Mouse (Mus musculus) liver, postnatal 0 days (tissue): ENCODE results near the gene Ppm1l. TPM values are rescaled to one million over a fixed set of nuclear protein-coding genes. Genes with fewer than 3 reads are reported as not detected.

Source experiments
- ATAC-seq: fragments of 200-750 bp; cut with Nextera tagmentation; 2 replicates; pipeline ENCODE4 v1.8.0; 2017; ENCODE audit warnings: mild to moderate bottlenecking, moderate library complexity
- DNase-seq: peaks from one replicate; pipeline ENCODE4 v3.0.0-alpha.2; 2016
- H3K27ac ChIP-seq: fragments of 300-500 bp; sonication (generic); 2 replicates; pipeline ENCODE4 v1.5.1; 2014; ENCODE audit warnings: antibody characterized with exemption, moderate library complexity, mild to moderate bottlenecking, low read depth
- H3K27me3 ChIP-seq: fragments of 300-500 bp; sonication (generic); 2 replicates; pipeline ENCODE4 v1.6.1; 2014; ENCODE audit warnings: low read length, control low read depth, mixed read lengths; ENCODE audit not compliant: insufficient read depth
- H3K36me3 ChIP-seq: fragments of 300-500 bp; sonication (generic); replicated peaks from 2 replicates; pipeline ENCODE4 v1.6.1; 2014; ENCODE audit warnings: mild to moderate bottlenecking, control low read depth, low read length, moderate library complexity, mixed read lengths; ENCODE audit not compliant: insufficient read depth
- H3K4me1 ChIP-seq: fragments of 300-500 bp; sonication (generic); 2 replicates; pipeline ENCODE4 v1.6.1; 2014; ENCODE audit warnings: antibody characterized with exemption, mild to moderate bottlenecking, control low read depth; ENCODE audit not compliant: insufficient read depth
- H3K4me2 ChIP-seq: fragments of 300-500 bp; sonication (generic); 2 replicates; pipeline ENCODE4 v1.6.1; 2014; ENCODE audit warnings: low read depth, mild to moderate bottlenecking, low read length, moderate library complexity, mixed read lengths
- H3K4me3 ChIP-seq: fragments of 300-500 bp; sonication (generic); 2 replicates; pipeline ENCODE4 v1.5.1; 2014; ENCODE audit warnings: low read depth, low read length
- H3K9ac ChIP-seq: fragments of 300-500 bp; sonication (generic); replicated peaks from 2 replicates; pipeline ENCODE4 v1.6.1; 2014; ENCODE audit warnings: mild to moderate bottlenecking, moderate library complexity
- H3K9me3 ChIP-seq: fragments of 300-500 bp; sonication (generic); 2 replicates; pipeline ENCODE4 v1.6.1; 2016; ENCODE audit warnings: mild to moderate bottlenecking, control low read depth, low read length, mixed read lengths
- CTCF ChIP-seq: sonication (generic); IDR thresholded peaks from 2 replicates; pipeline ENCODE4 v1.5.1; 2016; ENCODE audit warnings: antibody characterized with exemption, low read depth
- EP300 ChIP-seq: IDR thresholded peaks from 2 replicates; pipeline ENCODE4 v1.6.1; 2016; ENCODE audit warnings: antibody characterized with exemption, low read depth, mild to moderate bottlenecking
- WGBS: fragments of 180-500 bp; shearing (Covaris S2); extraction: QIAGEN DNeasy Blood & Tissue Kit; methylation state at CpG from one replicate; pipeline ENCODE4 v1.1.7; 2014; ENCODE audit not compliant: insufficient replicate concordance; 5-methylcytosine and 5-hydroxymethylcytosine counted together
- polyA plus RNA-seq: library from polyadenylated mRNA; unstranded; fragments of >200 nt; fragmentation: Nextera tagmentation; extraction: Ambion mirVana; gene quantifications from 2 replicates; pipeline ENCODE4 v1.2.1, GENCODE M21; 2015

The Ppm1l gene
- 2.4 and 2.8 TPM in 2 replicates for polyA plus RNA-seq

DNA sequence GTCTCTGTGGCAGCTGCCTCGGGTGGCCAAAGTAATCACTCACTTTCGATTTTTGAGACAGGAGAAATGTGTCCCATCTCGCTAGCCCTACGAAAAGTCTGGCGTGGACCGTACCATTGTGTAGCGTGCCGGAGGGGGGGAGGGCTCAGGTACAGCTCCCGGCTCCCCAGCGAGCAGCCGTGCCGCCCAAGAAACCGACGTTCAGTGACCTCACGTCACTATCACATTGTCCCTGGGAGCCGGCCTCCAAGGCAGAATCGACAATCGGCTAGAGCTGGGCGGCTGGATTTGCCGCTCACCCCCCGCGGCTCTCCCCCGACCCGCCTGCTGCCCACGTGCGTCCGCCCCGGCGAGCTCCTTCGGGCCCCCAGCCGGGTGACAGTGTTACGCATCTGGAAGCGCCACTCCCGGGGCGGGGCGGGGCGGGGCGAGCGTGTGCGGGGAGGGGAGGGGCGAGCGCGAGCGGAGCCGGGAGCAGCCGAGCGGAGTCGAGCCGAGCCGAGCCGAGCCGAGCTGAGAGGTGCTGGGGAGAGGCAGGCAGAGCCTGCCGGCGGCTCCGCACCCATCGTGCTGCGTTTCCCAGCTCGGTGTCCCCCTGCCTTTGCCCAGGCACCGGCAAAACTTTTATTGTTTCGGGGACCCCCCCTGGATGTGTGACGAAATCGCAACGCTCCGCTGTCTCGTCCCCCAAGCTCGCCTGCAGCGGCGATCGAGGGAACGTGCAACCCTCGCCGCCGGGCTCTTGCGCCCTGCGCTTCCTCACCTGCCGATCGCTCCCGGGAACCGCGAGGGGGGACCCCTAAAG is at the start of gene Ppm1l:
Gene Ppm1l, plus strand, starts transcription at position 471 of the 805 bp plus-strand sequence.
- H3K36me3 ChIP-seq = no peaks in the 10 kb centered on the region
- ATAC-seq (peak; percentile 92), DNase-seq (peak; percentile 98)
- WGBS = 1% methylated on average over 53 of the region's 80 CpGs
- peak within 1 kb of the TSS; percentile 91 for H3K9ac ChIP-seq
- H3K4me1 ChIP-seq = peaks cover 16% of the 10 kb centered on the region
- H3K4me2 ChIP-seq = peak within 1 kb of the TSS; percentile 93
- peak within 1 kb of the TSS; percentile 65 for H3K4me3 ChIP-seq
- H3K27ac ChIP-seq = peak within 1 kb of the TSS; percentile 88
- 0 out of 2 replicates have a peak, but pooled peaks cover 5% of the 10 kb centered on the region for H3K27me3 ChIP-seq
- H3K9me3 ChIP-seq = no peaks in the 10 kb centered on the region
- TF ChIP-seq CTCF (no peak), EP300 (peak; percentile 45; the same call in 1 of the 2 replicates)

DNA sequence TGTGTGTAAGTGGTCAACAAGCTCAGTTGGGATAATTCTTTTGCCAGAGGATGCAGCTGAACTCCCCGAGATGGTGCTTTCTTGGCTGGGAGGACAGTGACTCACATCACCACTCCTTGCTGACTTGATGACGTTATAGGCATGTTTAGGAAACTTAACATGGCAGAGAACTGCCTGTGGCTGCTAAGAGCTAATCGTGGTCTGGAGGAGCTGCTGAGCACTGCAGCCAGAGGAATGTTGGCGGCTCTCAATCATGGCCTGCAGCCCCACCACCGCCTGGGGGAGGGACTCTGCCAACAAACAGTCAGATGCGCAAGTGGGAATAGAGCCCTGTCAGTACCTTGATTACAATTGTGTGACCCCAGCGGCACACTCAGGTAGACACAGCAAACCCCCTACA is 44.8 kb upstream of the Ppm1l start:
- no peak for ATAC-seq
- no peak overlapping the region for H3K9ac ChIP-seq
- no peak overlapping the region for H3K4me3 ChIP-seq
- no peaks in the 10 kb centered on the region for H3K36me3 ChIP-seq
- no peak overlapping the region for H3K27ac ChIP-seq
- H3K4me1 ChIP-seq = no peaks in the 10 kb centered on the region
- H3K27me3 ChIP-seq = no peaks in the 10 kb centered on the region
- 62% methylated on average over 7 of the region's 7 CpGs for WGBS
- TF ChIP-seq EP300 (no peak), CTCF (no peak)
- no peaks in the 10 kb centered on the region for H3K9me3 ChIP-seq
- DNase-seq = no peak
- H3K4me2 ChIP-seq = no peak overlapping the region

DNA sequence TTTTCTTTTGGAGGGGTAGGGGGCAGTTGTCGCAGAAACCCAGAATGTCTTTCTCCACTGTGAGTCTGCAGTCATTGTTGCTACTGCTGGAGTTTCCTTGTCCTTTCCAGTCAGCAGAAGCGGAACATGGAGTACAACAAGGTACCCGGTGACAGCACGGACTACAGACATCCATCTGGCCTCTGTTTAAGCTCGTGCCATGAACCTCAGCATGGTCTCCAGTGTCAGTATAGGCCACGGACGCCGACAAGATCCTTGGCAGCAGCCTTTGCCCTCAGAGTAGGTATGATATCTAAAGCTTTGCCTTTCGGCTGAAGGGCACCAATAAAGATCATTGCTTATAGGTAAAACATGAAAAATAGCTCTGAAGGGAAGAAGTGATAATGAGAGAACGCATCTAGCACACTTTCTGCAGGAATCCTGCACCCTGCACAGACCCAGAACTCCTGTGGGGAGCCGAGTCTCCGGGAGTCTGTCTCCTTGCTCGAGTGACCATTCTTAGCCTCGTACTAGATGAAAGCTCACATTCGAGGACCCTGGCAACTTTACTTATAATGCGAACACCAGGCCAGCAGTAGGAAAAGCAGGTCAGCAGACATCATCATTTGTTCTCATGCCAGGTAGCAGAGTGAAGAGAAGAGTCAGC is 42.5 kb upstream of the Ppm1l start:
- DNase-seq (no peak), ATAC-seq (no peak)
- Histone ChIP-seq H3K4me3 (no peak overlapping the region), H3K4me1 (no peaks in the 10 kb centered on the region), H3K36me3 (no peaks in the 10 kb centered on the region), H3K9me3 (no peaks in the 10 kb centered on the region), H3K27ac (no peak overlapping the region), H3K9ac (no peak overlapping the region), H3K27me3 (no peaks in the 10 kb centered on the region), H3K4me2 (no peak overlapping the region)
- TF ChIP-seq CTCF (no peak), EP300 (no peak)
- WGBS = 84% methylated on average over 16 of the region's 16 CpGs

DNA sequence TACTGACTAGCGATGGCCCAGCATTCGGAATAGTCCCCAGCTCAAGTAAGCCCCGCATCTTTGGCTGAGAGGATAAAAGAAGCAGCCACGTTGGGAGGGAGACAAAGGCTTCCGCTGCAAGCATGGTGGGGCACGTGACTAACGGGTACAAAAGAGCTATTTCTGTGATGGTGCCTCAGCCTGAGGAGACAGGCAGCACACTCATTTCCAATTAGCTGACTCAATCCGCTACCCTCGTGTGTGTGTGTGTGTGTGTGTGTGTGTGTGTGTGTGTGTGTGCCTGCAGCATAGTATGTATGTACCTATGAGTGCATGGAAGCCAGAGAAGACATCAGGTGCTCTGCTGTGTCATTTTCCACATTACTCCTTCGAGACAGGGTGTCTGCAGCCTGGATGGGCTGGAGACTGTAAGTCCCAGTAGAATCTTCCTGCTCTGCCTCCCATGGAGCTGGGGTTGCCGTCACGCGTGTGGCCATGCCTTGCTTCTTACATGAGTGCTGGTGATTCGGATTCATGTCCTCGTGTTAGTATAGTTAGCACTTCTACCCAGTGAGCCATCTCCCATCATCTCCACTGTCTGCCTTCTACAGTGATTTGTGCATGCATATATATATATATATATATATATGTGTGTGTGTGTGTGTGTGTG is 41.9 kb upstream of the Ppm1l start:
- no peak for TF ChIP-seq CTCF
- TF ChIP-seq EP300 = no peak
- no peaks in the 10 kb centered on the region for H3K36me3 ChIP-seq
- H3K9ac ChIP-seq = no peak overlapping the region
- DNase-seq = no peak
- no peaks in the 10 kb centered on the region for H3K4me1 ChIP-seq
- no peaks in the 10 kb centered on the region for H3K27me3 ChIP-seq
- 85% methylated on average over 15 of the region's 15 CpGs for WGBS
- H3K4me3 ChIP-seq = no peak overlapping the region
- no peak overlapping the region for H3K27ac ChIP-seq
- no peak overlapping the region for H3K4me2 ChIP-seq
- no peak for ATAC-seq
- H3K9me3 ChIP-seq = no peaks in the 10 kb centered on the region

DNA sequence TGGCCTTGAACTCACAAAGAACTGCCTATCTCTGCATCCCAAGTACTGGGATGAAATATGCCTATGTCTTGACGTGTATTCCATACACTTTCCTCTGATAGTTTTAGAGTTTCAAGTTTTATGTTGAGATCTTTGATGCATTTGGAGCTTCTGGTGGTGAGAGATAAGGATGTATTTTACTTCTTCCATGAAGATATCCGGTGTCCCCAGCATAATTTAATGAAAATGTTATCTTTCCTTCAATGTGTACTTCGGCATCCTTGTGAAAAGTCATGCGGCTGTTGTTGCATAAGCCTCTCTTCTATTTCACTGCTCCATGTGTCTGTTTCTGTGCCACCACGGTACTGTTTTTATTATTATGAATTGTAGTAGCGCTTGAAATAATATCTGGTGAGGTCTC is 38.0 kb upstream of the Ppm1l start:
- ATAC-seq (no peak), DNase-seq (no peak)
- Histone ChIP-seq H3K4me1 (peaks cover 8% of the 10 kb centered on the region), H3K4me2 (no peak overlapping the region), H3K9ac (no peak overlapping the region), H3K36me3 (no peaks in the 10 kb centered on the region), H3K9me3 (no peaks in the 10 kb centered on the region), H3K27ac (no peak overlapping the region), H3K27me3 (no peaks in the 10 kb centered on the region), H3K4me3 (no peak overlapping the region)
- 71% methylated on average over 6 of the region's 6 CpGs for WGBS
- TF ChIP-seq EP300 (no peak), CTCF (no peak)

DNA sequence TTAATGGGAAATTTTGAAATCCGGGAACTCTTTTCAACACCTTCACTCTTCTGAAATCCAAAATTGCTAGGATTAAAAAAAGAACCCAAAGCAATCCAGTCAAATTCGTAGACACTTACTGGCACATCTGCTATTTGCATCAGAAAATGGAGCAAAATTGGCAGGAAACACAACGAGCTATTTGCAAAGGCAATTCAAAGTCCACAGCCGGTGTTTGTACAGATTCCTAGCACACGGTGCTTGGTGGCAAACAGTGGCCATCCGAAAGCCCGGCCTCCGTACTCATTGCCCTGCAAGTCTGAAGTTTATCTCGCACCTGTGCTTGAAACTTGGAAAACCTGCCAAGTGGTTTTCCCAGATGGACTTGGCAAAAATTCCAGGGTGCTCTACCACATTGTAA is 34.3 kb upstream of the Ppm1l start:
- peak; percentile 55 for DNase-seq

More for the DNA sequence above, 34.3 kb upstream of the Ppm1l start:
- Histone ChIP-seq H3K27me3 (no peaks in the 10 kb centered on the region), H3K4me1 (peaks cover 8% of the 10 kb centered on the region), H3K4me3 (no peak overlapping the region), H3K4me2 (no peak overlapping the region), H3K9ac (no peak overlapping the region), H3K36me3 (no peaks in the 10 kb centered on the region), H3K27ac (peak overlapping the region; percentile 67), H3K9me3 (no peaks in the 10 kb centered on the region)
- 62% methylated on average over 9 of the region's 9 CpGs for WGBS
- TF ChIP-seq EP300 (peak; percentile 28; the same call in 1 of the 2 replicates), CTCF (no peak)
- ATAC-seq = peak; percentile 99
